Mouse (Mus musculus): Measurements from ENCODE around the gene Osbpl3. TPM values are rescaled to one million over a fixed set of nuclear protein-coding genes. Genes with fewer than 3 reads are reported as not detected.
"Not testable (repeated sequence)": the region's sequence is repeated elsewhere in the genome, so short reads cannot be mapped to it uniquely, and the experiment has no call there.

The Osbpl3 gene
- polyA plus RNA-seq, 1 experiment: 6.0 TPM

- 1% methylated on average over 39 of the region's 39 CpGs for WGBS
- DNase-seq (ENCODE audit: low read depth, low spot score): no peak
Observed at GRCm38 (mm10) chr6:50455102-50455828, 736 bp downstream of the Osbpl3 start.

- WGBS: 89% methylated on average over 6 of the region's 6 CpGs
- DNase-seq (ENCODE audit: low read depth, low spot score): no peak
Observed at GRCm38 (mm10) chr6:50453651-50454050, 2.4 kb downstream of the Osbpl3 start.

- DNase-seq (ENCODE audit: low read depth, low spot score): no peak
- 93% methylated on average over 10 of the region's 10 CpGs for WGBS
Observed at GRCm38 (mm10) chr6:50452220-50452619, 3.8 kb downstream of the Osbpl3 start.

GRCm38 (mm10) chr6:50445616-50446015 is 10.4 kb downstream of the Osbpl3 start:
- WGBS: 34% methylated on average over 2 of the region's 2 CpGs
- no peak for DNase-seq (ENCODE audit: low read depth, low spot score)

GRCm38 (mm10) chr6:50440966-50441862 is 14.8 kb downstream of the Osbpl3 start:
- no peak for DNase-seq (ENCODE audit: low read depth, low spot score)
- 86% methylated on average over 5 of the region's 5 CpGs for WGBS

- DNase-seq (ENCODE audit: low read depth, low spot score): no peak
- WGBS: 96% methylated on average over 7 of the region's 7 CpGs
Observed at GRCm38 (mm10) chr6:50440197-50440596, 15.8 kb downstream of the Osbpl3 start.

- DNase-seq (ENCODE audit: low read depth, low spot score): not testable (repeated sequence)
- 78% methylated on average over 4 of the region's 4 CpGs for whole genome bisulfite sequencing
Observed at GRCm38 (mm10) chr6:50438900-50439299, 17.1 kb downstream of the Osbpl3 start.

GRCm38 (mm10) chr6:50437815-50438214 is 18.2 kb downstream of the Osbpl3 start:
- no peak for DNase-seq (ENCODE audit: low read depth, low spot score)
- 97% methylated on average over 2 of the region's 2 CpGs for WGBS

- 58% methylated on average over 2 of the region's 2 CpGs for WGBS
- DNase-seq (ENCODE audit: low read depth, low spot score): no peak
Observed at GRCm38 (mm10) chr6:50436661-50437060, 19.3 kb downstream of the Osbpl3 start.

GRCm38 (mm10) chr6:50432491-50432890 is 23.5 kb downstream of the Osbpl3 start:
- WGBS: 90% methylated on average over 5 of the region's 5 CpGs
- DNase-seq (ENCODE audit: low read depth, low spot score): no peak

- WGBS: 92% methylated on average over 7 of the region's 7 CpGs
- no peak for DNase-seq (ENCODE audit: low read depth, low spot score)
Observed at GRCm38 (mm10) chr6:50429299-50429698, 26.7 kb downstream of the Osbpl3 start.

GRCm38 (mm10) chr6:50427051-50427732 is 28.8 kb downstream of the Osbpl3 start:
- 89% methylated on average over 11 of the region's 11 CpGs for WGBS
- no peak for DNase-seq (ENCODE audit: low read depth, low spot score)

- 94% methylated on average over 4 of the region's 4 CpGs for WGBS
- DNase-seq (ENCODE audit: low read depth, low spot score): no peak
Observed at GRCm38 (mm10) chr6:50426571-50426970, 29.4 kb downstream of the Osbpl3 start.

GRCm38 (mm10) chr6:50424271-50424670 is 31.7 kb downstream of the Osbpl3 start:
- WGBS: 87% methylated on average over 4 of the region's 4 CpGs

GRCm38 (mm10) chr6:50420413-50420812 is 35.6 kb downstream of the Osbpl3 start:
- WGBS: 95% methylated on average over 2 of the region's 2 CpGs
- DNase-seq (ENCODE audit: low read depth, low spot score): no peak

More at GRCm38 (mm10) chr6:50424271-50424670, 31.7 kb downstream of the Osbpl3 start:
- DNase-seq (ENCODE audit: low read depth, low spot score): no peak

- 89% methylated on average over 10 of the region's 10 CpGs for WGBS
- DNase-seq (ENCODE audit: low read depth, low spot score): no peak
Observed at GRCm38 (mm10) chr6:50419518-50420290, 36.3 kb downstream of the Osbpl3 start.

- 47% methylated on average over 4 of the region's 4 CpGs for WGBS
- DNase-seq (ENCODE audit: low read depth, low spot score): no peak
Observed at GRCm38 (mm10) chr6:50418951-50419350, 37.0 kb downstream of the Osbpl3 start.

- DNase-seq (ENCODE audit: low read depth, low spot score): no peak
- 96% methylated on average over 5 of the region's 5 CpGs for WGBS
Observed at GRCm38 (mm10) chr6:50416854-50417253, 39.1 kb downstream of the Osbpl3 start.

- DNase-seq (ENCODE audit: low read depth, low spot score): no peak
- 72% methylated on average over 6 of the region's 6 CpGs for WGBS
Observed at GRCm38 (mm10) chr6:50415431-50415830, 40.6 kb downstream of the Osbpl3 start.

All from large intestine, adult 2 months (tissue).